In genomic region chr9:5417871-5418270, GRCm38 (mm10) we compare ENCODE assay signal across 26 mouse cellular contexts.
DNase-seq lines count a peak whose midpoint lies in the region; ATAC-seq and TF ChIP-seq lines count a peak whose summit lies in the region.
"Had no signal": no experiment of that assay in that cellular context is flagged by ENCODE, and none has a peak within 500 bp of the region (broad histone marks: within the 10 kb centered on the region; RNA-seq: fewer than 3 reads in every experiment).

No protein-coding gene starts in this region.

- H3K36me3 ChIP-seq in midbrain, postnatal 0 days (ENCODE audit: insufficient read depth, low read length), result no peaks in the 10 kb centered on the region
- no peaks in the 10 kb centered on the region for H3K36me3 ChIP-seq in midbrain, embryonic 14.5 days (ENCODE audit: control insufficient read depth, insufficient read depth, low read length)
- H3K36me3 ChIP-seq: embryonic facial prominence, embryonic 13.5 days; embryonic facial prominence, embryonic 15.5 days; forebrain, embryonic 10.5 days; forebrain, embryonic 12.5 days; G1E had no signal

- DNase-seq in cerebellum, adult 9-10 months, result peak; percentile 18
- DNase-seq in cerebellum, postnatal 14 days, result peak; percentile 57 to 69
- no peak for DNase-seq in cerebellum, adult 18-20 months
- peak; percentile 13 for DNase-seq in midbrain, postnatal 0 days (ENCODE audit: low spot score)
- DNase-seq in midbrain, embryonic 14.5 days, result no peak
- DNase-seq in brain, adult 2 months (ENCODE audit: low read depth, low spot score), result peak; percentile 4
- DNase-seq: adrenal gland, adult 8-10 months; adrenal gland, postnatal 14 days; adrenal gland, postnatal 36 days; B cell, adult 2 months; cerebellum, adult 9-11 months; cerebellum, postnatal 36 days; embryo, embryonic 11 days had no signal

- no peak overlapping the region for H3K9ac ChIP-seq in midbrain, postnatal 0 days (replicated peaks; ENCODE audit: low read length, poor library complexity, severe bottlenecking)
- H3K9ac ChIP-seq in midbrain, embryonic 14.5 days (replicated peaks; ENCODE audit: low read length), result no peak overlapping the region
- H3K9ac ChIP-seq: embryonic facial prominence, embryonic 13.5 days; embryonic facial prominence, embryonic 15.5 days; forebrain, embryonic 12.5 days had no signal

- H3K4me1 ChIP-seq in midbrain, postnatal 0 days (ENCODE audit: insufficient read depth, low read length), result no peaks in the 10 kb centered on the region
- 0 out of 2 replicates have a peak, but pooled peaks cover 2% of the 10 kb centered on the region for H3K4me1 ChIP-seq in midbrain, embryonic 14.5 days (ENCODE audit: control insufficient read depth, insufficient read depth, low read length)
- H3K4me1 ChIP-seq: embryonic facial prominence, embryonic 13.5 days; embryonic facial prominence, embryonic 15.5 days; forebrain, embryonic 12.5 days had no signal

- no peak for TF ChIP-seq CTCF in midbrain, postnatal 0 days (IDR thresholded peaks at IDR 0.05)

- H3K4me2 ChIP-seq in midbrain, postnatal 0 days (ENCODE audit: low read depth, low read length, poor library complexity, severe bottlenecking), result no peak overlapping the region
- H3K4me2 ChIP-seq in midbrain, embryonic 14.5 days (ENCODE audit: low read length), result no peak overlapping the region
- H3K4me2 ChIP-seq: embryonic facial prominence, embryonic 13.5 days; embryonic facial prominence, embryonic 15.5 days; forebrain, embryonic 12.5 days had no signal

- no peaks in the 10 kb centered on the region for H3K27me3 ChIP-seq in midbrain, postnatal 0 days (ENCODE audit: insufficient read depth, low read length)
- no peaks in the 10 kb centered on the region for H3K27me3 ChIP-seq in midbrain, embryonic 14.5 days (ENCODE audit: control insufficient read depth, insufficient read depth, low read length)
- H3K27me3 ChIP-seq: CH12.LX; embryonic facial prominence, embryonic 13.5 days; embryonic facial prominence, embryonic 15.5 days; forebrain, embryonic 12.5 days; Patski had no signal

- no peaks in the 10 kb centered on the region for H3K9me3 ChIP-seq in midbrain, postnatal 0 days (ENCODE audit: low read length)
- H3K9me3 ChIP-seq in midbrain, embryonic 14.5 days (ENCODE audit: control insufficient read depth, low read length), result no peaks in the 10 kb centered on the region
- H3K9me3 ChIP-seq: embryonic facial prominence, embryonic 13.5 days; embryonic facial prominence, embryonic 15.5 days; forebrain, embryonic 10.5 days; forebrain, embryonic 12.5 days; G1E had no signal

- H3K27ac ChIP-seq in midbrain, postnatal 0 days (ENCODE audit: low read depth, low read length), result no peak overlapping the region
- no peak overlapping the region for H3K27ac ChIP-seq in midbrain, embryonic 14.5 days (replicated peaks; ENCODE audit: low read depth, low read length)
- H3K27ac ChIP-seq: embryonic facial prominence, embryonic 13.5 days; embryonic facial prominence, embryonic 15.5 days; forebrain, embryonic 10.5 days; forebrain, embryonic 12.5 days had no signal

- 73% methylated on average over 2 of the region's 2 CpGs for WGBS in midbrain, postnatal 0 days
- WGBS in midbrain, embryonic 14.5 days, result 72% methylated on average over 2 of the region's 2 CpGs

- H3K4me3 ChIP-seq in midbrain, postnatal 0 days (ENCODE audit: low read depth, low read length), result no peak overlapping the region
- no peak overlapping the region for H3K4me3 ChIP-seq in midbrain, embryonic 14.5 days (replicated peaks; ENCODE audit: low read depth, low read length)
- H3K4me3 ChIP-seq: embryonic facial prominence, embryonic 13.5 days; embryonic facial prominence, embryonic 15.5 days; erythroblast, embryonic 14.5 days; forebrain, embryonic 10.5 days; forebrain, embryonic 12.5 days had no signal

- no peak for ATAC-seq in cerebellum, adult (ENCODE audit: insufficient number of reproducible peaks, low FRiP score, low TSS enrichment)
- no peak for ATAC-seq in midbrain, postnatal 0 days (ENCODE audit: low FRiP score)
- no peak for ATAC-seq in midbrain, embryonic 14.5 days (ENCODE audit: low FRiP score, low TSS enrichment)
- ATAC-seq: activated CD4-positive, CD25-positive, alpha-beta regulatory T cell, adult 4 months; CD4-positive, CD25-positive, alpha-beta regulatory T cell, adult 4 months; forebrain, embryonic 14.5 days; forebrain, embryonic 16.5 days; Patski had no signal

Comparison
In these comparisons a context has a peak if more than half of its experiments do, and no peak if none do; other contexts are left out.
1. DNase-seq: peak in cerebellum, adult 9-10 months (single experiment), cerebellum, postnatal 14 days (2 of 2), midbrain, postnatal 0 days (single experiment) and brain, adult 2 months (single experiment); none in cerebellum, adult 18-20 months (0 of 2) and midbrain, embryonic 14.5 days (single experiment).